Mouse (Mus musculus) cortical plate, adult 2 months (tissue): ENCODE data around the gene Pdss1.

Experiments used
- CTCF ChIP-seq: fragments of 200-500 bp; IDR thresholded peaks from 2 replicates; pipeline ENCODE4 v1.5.1; 2011; ENCODE audit warnings: mild to moderate bottlenecking, control low read depth, low read length; ENCODE audit not compliant: insufficient read depth; ENCODE audit errors: extremely low read depth
- POLR2A ChIP-seq: fragments of 200-500 bp; IDR thresholded peaks from 2 replicates; pipeline ENCODE4 v1.6.1; 2011; ENCODE audit warnings: mild to moderate bottlenecking, low read length, control low read depth; ENCODE audit not compliant: insufficient read depth; ENCODE audit errors: extremely low read depth

- TF ChIP-seq POLR2A (no peak), CTCF (no peak)
These were observed 18.7 kb upstream of the Pdss1 start for GRCm38 (mm10) chr2:22876614-22877013.
